Mouse (Mus musculus) right cerebral cortex, adult 2 months (tissue): Measurements from ENCODE around the gene Nudt4.

Experiments
- DNase-seq, 2 experiments: peaks; one replicate each; pipeline ENCODE4 v3.0.0; 2021 to 2022; ENCODE audit warnings: low spot score in 2 of 2

The Nudt4 gene

DNA sequence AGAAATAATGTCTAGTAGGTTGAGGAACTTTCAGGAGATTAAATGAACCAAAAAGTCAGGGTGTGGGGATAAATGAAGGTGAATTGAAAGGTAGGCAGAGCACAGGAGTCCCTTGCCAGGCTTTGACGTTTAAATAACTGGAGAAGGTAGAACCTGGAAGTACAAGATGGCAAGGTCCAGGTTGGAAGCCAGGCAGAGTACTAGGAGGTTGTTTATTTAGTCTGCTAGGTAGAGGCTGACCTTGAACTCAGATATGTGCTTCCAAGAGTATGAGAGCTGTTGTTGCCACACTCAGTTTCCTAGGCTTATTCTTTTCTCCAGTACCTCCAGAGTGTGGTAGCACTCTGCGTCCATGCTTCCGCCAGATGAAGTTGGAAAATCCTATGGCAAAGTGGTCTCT is 24.1 kb downstream of the Nudt4 start:
- no peak for DNase-seq

DNA sequence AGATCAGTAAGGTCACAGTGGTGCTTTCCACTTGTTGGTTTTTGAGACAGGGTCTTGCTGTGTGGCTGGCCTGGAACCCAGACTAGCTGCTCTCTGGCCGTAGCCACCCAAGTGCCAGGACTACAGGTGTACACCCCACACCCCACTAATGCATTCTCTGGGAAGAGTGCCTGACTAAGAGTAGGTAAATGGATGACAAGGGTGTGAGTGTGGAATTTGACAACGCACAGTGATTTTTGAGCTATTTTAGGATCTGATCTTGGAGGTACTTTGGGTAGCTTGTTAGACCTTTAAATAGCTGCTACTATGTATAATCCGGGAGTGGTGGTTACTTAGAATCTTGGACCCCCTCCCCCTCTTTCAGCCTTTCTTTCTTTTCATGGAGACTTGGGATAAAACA is 24.7 kb downstream of the Nudt4 start:
- DNase-seq, result no peak

DNA sequence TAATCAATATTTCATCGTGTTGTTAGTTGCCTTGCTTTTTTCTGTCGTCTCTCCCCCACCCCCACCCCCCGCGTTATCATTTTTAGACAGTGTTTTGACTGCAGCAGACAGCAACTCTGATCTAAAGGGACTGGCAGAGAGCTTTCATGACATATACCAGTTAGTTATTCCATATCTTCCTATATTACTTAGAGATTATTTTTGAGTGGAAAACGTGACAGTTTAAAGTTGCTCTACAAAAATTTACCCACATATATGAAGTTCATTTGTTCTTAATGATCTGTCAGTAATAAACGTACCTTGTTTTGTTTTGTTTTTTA is 27.8 kb downstream of the Nudt4 start:
- no peak for DNase-seq

DNA sequence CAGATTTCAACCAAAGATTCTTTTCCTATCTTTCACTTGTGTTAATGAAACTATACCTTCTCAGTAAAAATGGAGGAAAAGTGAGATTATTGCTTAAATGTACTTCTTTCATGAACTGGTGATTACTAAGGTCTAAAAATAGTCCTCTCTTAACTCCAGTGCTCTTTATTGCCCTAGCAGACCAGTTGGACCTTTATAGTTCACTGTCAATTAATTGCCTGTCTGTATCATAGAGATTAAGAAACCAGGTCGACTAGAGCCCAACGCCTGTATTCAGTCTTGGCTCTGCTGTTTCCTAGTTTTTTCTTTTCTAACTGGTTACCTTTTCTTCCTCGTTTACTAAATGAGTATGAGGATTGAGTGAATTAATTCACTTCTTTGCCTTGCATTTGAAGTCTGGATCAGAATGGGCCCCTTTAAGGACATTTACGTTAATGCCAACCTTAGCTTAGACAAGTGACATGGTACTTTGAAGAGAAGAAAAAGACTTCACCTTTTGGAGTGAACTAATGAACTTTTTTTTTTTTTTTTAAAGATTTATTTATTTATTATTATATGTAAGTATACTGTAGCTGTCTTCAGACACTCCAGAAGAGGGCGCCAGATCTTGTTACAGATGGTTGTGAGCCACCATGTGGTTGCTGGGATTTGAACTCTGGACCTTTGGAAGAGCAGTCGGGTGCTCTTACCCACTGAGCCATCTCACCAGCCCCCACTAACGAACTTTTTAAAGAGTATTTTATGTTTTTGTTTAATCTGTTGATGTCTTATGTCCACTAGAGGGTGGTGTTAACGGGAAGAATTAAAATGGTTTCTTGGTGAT is 28.3 kb downstream of the Nudt4 start:
- DNase-seq, result no peak

DNA sequence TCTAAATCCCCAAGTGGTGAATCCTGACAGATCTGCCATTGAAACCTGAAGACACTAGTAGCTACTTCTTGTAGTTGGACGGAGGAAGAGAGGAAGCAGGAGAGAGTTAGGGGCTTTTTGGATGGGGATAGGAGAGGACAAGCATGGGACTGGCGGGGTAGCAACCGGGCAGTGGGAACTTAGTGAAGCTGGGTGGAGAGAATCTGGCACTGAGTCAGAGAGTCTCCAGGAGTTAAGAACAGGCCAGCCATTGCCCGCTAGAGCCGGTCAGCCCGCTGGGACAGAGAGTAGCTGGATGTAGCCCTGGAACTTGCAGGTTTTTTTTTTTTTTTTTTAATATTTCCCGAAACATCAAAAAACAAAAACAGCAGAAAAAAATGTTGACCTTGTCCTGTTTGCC is 30.6 kb downstream of the Nudt4 start:
- DNase-seq, result no peak

DNA sequence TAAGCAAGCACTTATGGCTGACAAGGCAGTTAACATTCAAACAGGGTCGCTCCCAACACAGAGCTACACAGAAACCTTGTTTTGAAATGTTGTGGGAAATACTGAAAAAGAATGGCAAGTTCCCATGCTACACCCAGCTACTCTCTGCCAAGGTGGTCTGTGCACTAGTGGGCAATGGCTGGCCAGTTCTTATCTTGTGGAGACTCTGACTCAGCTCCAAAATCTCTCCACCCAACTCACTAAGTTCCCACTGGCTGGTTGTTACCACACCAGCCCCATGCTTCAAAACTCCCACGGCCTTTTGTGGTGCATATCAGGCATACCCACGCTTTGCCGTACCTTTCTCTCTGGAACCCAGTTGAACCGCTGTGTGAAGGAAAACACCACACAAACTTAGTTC is 31.0 kb downstream of the Nudt4 start:
- no peak for DNase-seq

DNA sequence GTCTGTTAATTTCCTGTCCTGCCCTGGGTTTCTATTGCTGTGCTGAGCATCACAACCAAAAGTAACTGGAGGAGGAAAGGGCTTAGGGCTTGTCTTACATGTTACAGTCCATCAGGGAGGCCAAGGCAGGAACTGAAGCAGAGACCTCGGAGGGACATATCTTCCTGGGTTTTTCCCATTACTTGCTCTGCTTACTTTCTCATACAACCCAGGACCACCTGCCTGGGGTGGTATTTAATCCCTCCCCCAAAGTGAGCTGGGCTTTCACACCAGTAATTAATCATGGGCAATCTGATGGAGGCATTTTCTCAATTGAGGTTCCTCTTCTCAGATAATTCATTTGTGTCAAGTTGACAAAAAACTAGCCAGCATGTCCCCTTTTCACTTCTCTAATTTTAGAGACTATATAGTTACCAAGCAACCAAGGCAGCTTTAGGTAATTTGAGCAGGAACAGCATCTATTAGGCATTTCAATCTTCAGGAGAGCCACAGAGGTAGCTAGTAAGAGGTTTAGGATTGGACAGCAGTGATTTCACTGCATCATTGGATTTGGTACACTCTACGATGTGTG is 33.3 kb downstream of the Nudt4 start:
- no peak for DNase-seq

DNA sequence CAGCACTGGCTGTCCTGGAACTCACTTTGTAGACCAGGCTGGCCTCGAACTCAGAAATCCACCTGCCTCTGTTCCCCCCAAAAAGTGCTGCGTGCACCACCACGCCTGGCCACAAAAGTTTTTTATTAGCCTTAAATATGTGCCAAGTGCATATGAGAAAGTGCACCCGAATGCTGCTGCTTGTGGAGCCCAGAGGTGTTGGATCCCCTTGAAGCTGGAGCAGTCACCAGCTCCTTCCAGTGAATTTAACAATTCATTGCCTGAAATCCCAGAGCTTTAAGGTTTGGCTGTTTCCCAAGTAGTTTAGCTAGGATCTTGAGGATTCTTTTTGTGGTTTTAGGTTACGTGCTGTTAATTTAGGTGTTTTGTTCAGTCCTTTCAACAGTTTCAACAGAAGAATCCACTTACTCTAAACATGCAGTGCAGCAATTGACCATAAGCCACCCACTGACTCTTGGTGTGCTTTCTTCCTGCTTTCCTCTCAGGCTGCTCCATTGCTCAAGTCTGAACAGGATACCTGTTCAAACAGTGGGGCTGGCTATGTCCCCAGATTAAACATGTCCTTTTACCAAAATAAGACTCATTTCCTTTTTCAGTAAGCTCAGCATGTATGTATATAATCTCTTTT is 37.3 kb downstream of the Nudt4 start:
- no peak for DNase-seq

DNA sequence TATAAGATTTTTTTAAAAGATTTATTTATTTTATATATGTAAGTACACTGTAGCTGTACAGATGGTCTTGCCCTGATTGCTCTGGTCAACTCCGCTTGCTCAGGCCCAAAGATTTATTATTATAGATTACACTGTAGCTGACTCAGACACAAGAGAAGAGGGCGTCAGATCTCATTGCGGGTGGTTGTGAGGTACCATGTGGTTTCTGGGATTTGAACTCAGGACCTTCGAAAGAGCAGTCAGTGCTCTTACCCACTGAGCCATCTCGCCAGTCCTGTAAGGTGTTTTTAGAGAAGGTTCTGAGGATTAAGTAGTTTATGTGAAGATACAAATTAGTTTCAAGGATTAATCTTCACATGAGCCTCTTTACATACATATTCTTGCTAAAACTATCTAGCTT is 38.1 kb downstream of the Nudt4 start:
- no peak for DNase-seq

DNA sequence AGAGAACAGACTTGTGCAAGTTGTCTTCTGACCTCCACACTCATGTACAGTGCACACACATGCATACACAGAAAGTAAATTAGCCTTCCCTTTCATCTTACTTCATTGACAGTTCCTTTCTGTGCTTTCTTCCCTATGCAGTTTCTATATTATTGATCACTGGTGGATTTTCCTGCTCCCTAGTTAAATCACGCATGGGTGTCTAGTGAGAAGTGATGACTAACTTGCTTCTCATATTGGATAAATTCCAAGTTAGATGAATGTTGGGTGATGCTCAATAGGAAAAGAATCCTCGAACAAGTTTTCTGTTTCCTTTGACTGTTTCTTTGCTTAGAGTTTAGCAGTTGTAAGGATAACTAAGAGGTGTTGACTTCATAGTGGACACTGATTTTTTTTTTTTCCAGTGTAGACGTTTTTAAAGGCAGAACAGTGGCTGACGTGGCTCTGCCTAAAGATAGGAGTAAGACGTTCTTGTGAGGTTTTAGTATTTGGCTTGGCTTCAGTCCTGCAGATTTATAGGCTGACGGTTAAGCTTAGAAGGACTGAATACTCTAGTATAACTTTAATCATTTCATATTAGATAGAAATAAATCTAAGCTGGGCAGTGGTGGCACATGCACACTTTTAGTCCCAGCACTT is 38.8 kb downstream of the Nudt4 start:
- DNase-seq, result no peak

DNA sequence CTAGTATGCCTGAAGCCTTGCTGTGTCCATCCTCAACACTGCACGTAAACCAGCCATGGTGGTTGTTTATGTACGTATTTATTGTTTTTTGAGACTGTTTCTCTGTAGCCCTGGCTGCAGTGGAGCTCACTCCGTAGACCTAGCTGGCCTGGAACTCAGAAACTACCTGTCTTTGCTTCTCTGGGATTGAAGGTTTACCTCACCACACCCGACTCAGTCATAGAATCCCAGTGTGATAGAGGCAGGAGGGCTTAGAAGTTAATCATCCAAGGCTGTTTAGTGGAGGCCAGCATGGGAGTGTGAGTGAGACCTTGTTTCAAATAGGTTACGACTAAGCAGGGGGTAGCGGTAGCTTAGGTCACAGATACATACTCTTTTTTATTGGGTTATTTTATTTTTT is 46.3 kb downstream of the Nudt4 start:
- no peak for DNase-seq

DNA sequence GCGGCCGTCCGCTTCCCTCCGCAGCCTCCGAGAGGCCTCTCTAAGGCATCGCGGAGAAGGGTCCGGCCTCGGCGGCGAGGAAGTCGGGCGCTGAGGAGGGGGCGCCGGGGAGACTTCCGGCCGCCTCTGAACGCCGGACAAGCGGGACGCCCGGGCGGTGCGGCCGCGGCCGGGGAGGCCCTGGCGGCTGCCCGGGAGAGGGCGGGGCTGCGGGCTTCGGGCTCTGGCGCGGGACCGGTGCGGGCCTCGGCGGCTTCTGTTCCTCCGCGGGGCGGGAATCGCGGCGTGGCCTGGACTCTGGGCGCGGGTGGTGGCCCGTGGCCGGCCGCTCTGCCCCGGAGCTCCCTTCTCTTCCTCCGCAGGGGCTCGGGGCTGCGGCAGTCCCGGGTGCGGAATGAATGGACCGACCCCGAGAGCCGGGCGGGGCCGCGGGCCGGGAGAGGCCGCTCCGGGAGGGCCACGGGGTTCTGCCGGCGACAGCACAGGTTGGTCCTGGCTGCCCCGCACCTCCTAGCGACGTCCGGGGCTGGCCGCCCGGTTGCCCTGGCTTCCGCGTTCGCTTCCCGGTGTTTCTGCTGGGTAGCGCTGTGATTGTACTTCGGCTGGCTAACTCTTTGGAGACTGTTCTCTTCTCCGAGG is 48.5 kb downstream of the Nudt4 start:
- DNase-seq, result peak; percentile 14 to 20

DNA sequence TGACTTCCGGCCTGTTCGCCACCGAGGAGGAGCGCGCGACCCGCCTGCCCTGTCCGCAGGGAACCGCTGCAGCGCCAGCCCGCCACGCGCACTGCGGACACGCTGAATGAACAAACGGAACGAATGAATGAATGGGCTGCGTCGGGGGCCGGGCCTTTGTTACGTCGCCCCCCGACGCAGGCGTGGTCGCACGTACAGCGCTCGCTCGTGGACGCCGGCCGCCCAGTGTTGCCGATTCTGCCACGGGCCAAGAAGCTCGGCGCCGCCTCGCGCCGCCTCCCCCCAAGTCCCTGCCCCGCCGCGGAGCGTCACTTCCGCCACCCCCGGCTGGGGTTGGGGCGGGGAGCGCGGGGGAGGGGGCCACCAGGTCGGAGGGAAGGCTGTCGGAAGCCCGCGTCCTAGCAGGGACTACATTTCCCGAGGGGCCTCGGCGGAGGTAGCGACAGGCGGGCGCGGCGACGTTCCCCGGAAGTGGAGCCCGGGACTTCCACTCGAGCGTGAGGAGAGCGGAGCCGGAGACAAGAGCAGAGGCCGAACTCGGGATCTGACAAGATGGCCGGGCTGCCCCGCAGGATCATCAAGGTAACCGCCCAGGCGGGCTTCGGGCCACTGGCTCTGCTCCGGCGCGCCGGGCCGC is 49.2 kb downstream of the Nudt4 start, which contains the start of gene Ube2n:
Ube2n (plus strand) TSS at position 490 of the 637 bp plus-strand sequence.
- peak; percentile 96 to 99 for DNase-seq

DNA sequence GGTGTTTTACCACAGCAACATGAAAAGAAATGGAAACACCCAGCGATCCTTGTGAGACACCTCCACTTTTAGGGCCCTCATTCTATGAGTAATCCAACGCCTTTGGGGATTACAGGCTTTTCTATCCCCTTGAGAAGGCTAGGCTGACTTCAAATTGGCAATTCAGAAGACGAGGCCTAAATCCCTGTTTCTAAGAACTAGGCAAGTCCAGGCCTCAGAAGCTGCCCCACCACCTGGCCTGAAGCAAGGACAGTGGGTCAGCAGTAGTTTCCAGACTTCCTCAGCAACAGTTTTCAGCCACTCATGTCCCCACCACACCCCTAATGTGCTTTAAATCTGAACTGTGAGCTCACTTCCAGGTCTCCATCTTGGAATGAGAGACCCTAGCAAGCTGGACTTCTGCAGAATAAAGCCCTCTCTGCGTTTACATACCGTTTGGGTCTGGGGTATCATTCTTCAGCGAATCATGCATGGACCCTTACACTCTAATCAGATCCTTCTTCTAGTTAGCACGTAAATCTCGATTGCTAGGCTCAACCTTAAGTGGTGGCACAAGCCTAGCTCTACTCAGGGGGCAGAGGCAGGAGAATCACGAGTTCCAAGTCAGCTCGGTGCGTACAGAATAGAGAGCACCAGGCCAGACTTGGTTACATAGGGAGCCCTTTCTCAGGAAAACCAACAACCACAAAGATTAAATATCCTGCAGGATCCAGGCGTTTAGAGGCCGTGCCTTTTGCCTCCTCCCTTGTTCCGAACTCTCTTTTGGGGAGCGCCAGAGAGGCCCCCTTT is 50.0 kb downstream of the Nudt4 start:
- no peak for DNase-seq

DNA sequence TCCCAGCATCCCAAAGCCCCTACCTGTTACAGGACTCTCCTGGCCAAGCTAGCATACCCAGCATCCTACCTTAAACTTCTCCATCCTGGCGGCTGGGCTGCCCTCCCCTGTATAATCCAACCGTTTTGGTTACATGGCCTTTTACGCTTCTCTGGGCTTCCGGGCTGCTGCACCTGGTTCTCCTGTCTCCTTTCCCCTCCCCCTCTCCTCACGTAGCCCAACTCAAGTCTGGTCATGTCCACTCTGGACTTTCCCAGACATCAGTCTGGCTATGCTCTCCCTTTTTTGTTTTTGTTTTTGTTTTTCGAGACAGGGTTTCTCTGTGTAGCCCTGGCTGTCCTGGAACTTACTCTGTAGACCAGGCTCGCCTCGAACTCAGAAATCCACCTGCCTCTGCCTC is 51.3 kb downstream of the Nudt4 start:
- DNase-seq, result no peak

DNA sequence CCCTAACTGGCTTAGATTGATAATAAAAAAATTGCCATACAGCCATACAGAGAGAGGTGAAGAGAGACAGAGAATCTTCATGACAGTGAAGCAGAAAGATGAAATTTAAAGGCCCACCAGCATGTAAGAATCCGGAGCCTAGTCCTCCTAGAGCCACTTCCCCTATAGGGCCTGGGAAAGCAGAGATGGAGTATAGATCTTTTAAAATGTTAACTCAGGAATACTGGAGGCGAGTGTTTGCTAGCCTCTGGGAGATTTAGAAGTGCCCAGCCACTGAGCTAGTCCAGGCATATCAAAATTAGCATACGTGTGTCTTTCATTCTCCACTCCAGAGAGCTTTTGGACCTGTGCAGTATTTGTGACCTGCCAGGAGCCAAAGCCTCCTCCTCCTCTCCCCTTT is 54.7 kb downstream of the Nudt4 start:
- DNase-seq, result no peak

DNA sequence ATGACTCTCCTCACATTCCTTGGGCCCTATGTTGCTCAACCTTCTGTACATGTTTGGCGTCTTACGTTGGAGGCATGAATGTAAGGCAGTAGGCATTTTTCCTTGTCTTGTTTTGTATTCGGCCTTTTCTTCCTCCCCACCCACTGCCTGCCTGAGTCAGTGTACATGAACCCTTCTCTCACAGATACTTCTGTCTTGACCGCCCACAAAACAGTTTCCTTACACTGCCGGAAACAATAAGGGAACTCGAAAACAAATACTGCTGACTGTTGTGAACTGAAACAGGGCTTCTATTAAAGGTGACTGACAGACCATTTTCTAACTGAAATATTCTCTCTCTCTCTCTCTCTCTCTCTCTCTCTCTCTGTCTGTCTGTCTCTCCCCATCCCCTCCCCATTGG is 55.2 kb downstream of the Nudt4 start:
- DNase-seq, result peak; percentile 25 to 28

DNA sequence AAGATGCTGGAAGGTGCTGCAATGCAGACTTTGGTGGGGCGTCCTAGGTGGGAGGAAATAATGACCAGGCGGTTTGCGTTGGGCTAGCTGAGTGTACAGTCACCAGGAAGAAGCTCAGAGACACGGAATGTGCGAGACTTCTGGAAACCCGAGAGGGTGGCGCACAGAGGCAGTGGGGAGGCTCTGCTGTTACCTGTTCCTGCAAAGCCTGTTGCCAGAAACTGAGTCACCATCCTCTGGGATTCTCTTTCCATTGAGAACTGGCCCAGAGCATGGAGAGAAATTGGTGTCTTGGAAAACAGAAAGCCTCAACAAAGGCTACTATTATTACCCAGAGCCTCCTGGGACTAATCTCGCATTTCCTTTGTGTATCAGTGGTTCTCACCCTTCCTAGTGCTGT is 55.8 kb downstream of the Nudt4 start:
- DNase-seq, result no peak

DNA sequence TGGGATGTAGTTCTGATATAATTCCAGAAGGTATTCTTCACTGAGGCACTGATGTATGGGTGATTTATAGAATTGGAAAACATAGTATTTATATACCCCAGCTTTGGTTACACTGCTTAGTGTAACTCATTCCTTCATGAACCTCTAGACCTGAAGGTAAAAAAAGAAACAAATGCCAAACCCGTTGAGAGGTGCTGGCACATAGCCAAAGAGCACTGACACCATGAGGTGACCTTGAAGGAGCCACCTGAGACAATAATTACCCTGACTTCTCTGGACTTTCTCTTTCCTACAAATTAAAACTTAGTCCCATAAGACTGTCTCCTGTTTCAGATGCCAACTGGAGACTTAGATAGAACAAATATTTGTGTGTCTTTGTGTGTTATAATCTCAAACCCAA is 59.6 kb downstream of the Nudt4 start:
- DNase-seq, result no peak

DNA sequence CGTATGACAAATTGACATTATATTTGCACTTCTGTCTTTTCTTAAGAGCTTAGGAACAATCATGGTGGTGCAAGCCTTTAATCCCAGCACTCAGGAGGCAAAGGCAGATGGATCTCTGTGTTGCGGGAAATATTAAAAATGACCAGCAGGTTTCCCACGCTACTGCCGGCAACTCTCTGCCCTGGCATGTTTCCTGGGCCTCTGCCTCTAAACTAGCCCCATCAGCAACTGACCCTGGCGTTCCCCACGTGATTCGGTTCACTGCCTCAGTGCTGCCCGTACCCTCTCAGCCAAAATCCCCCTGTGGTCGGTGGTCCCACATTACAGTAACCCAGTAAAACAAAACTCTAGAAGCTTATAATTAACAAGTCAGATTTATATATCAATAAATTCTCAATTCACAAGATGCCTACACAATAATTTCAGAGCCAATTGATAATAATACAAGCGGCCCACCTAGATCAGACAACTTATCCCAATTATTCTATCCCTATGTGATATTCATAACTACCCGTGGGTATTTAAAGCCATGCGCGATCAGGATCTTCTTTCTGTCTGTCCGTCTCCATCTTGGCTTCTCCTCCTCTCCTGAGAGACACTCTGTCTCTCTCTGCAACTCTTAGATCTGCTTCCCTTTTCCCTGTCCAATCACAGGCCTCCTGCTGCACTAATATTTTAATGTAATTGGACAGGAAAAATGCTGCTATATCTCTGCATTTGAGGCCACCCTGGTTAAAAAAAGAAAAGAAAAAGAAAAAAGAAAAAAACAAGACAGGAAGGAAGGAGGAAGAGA is 60.3 kb downstream of the Nudt4 start:
- no peak for DNase-seq
